Mouse (Mus musculus) Muller cell, postnatal 12 days (primary cell): ENCODE data around the gene Tsen34.

ENCODE experiments used
- DNase-seq: peaks from one replicate; pipeline ENCODE4 v3.0.0-alpha.2; 2015; ENCODE audit errors: inconsistent ontology term

The Tsen34 gene

DNA sequence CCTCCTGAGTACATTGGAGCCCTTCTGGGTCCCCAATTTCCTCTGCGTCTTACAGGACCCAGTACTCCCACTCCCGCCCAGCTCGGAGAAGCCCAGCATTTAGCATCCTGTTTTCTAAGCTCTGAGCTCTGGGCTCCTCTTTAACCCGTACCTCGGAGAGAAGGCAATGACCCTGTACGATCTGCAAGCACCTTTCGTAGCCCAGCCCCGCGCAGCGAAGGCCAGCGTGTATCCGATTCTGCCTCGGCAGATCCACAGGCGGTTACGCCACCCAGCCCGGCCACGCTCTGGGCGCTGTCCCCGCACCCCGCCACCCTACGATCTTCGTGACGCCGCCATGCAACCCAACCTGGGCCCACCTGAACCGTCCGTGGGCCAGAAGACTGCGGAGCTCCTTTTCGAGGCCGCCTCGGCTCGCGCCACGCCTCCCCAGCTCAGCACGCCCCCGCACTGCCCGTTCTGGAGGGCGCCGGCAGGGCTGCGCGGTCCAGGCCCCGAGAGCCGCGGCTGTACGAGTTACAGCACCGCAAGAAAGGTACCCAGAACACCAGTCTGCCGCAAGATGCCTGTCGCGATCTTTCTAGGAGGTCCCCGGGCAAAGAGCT lies at the start of gene Tsen34:
Gene Tsen34, plus strand, starts transcription at position 482 of the 605 bp plus-strand sequence.
- DNase-seq, result no peak

DNA sequence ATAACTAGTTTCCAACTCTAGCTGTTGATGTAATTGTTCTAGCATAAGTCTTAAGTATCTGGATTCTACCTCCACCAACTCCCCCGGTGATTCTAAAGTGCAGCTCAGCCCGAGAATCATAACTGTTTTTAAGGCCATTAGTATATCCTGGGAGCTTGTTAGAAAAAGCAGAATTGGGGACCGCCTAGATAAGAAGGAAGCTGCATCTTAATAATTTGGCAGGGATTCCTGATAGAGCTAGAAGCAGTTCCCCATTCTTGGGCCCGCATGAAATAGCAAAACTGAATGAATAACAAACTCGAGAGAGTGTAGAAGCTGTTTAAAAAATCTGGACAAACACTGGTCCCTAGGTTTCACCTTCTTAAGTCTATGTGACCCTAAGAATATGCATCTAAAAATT lies 49.3 kb upstream of the Tsen34 start:
- no peak for DNase-seq

DNA sequence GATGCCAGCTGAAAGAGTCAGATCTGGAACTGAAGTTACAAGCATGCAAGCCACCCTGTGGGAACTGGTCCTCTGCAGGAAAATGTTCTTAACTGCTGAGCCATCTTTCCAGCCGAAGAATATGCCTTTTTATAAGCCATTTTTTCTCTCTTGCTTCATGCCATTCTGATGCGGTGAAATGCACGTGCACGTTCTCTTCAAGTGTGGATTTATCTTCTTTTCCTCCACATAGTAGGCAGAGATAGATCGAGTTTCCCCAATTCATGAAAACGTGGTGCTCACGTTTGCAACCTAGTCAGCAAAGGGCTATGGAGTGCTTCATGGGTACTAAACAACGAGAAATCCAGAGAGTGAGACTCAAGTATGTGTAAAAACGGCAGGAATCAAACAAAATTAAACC lies 48.8 kb upstream of the Tsen34 start:
- DNase-seq, result peak; percentile 17

DNA sequence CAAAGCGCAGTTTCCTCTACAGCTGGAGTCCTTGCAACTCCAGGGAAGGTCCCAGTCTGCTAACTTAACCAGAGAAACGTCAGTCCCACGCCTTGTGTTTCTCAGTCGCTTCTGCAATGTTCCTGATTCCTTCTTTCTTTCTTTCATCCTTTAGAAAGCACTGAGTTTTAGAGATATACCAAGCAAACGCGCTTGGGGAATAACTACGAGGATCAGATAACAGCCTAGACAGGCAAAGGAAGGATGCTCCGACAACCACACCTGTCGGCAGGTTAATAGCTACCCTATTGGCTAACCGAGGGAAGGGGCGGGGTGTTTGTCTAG lies 48.4 kb upstream of the Tsen34 start:
- no peak for DNase-seq

DNA sequence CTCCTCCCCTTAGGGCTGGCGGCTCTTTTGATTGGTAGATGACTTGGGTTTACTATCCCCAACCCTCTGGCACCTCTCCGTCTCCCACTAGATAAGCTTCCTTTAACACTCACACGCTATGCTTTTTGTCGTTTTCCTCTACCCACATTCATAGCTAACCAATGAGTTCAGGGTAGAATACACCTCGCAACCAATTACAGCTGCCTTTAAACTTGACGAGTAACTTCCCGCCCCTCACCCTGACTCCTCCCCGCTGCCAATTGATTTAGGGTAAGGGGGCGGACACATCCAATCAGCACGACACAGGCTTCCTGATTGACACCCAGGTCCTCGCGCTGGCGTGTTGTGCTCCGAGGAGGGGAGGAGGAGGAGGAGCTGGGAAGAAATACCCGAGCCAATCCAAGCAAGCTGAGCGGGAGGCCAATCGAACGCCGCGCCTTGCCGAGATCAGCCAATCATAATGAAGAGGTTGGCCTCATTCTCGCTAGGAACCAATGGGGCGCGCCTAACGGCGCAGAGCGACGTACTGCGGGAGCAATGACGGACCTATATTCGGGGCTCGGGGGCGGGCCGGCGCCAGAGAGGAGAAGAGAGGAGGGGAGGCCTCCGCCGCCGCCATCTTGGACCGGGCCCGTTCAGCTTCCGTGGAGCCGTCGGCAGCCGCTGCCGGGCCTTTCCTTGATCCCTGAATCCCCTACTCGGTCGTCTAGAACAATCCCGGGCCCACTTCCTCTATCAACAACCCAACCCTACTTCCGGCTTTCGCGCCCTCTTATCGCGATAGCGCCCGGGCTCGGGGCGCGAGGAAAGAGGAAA lies 47.8 kb upstream of the Tsen34 start, which contains the start of gene Cnot3:
Gene Cnot3, plus strand, starts transcription at position 597 of the 816 bp plus-strand sequence.
- peak; percentile 100 for DNase-seq

DNA sequence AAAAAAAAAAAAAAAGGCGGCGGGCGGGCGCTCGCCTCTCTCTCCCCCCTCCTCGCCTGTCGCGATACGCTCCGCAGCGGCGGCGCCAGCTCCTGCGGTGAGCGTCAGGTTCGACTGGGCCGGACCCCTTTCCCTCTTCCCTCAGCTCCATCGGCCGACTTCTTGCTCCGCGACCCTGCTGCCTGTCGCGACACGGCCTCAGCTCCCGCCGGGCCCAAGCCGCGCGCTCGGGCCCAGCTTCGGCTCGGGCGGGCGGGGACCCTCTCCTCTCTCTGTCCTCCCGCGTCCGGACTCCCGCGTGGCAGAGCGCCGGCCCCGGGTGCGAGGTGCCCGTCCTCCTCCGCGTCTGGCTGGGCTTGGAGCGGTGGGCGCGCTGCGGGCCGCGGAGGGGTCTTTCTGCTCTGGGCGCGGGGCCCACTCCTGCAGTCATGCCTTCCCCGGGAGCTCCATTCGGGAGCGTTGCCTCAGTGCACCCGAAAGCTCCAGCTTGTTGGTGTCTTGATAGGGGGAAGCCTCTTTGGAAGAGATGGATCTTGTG lies 47.1 kb upstream of the Tsen34 start:
- no peak for DNase-seq

DNA sequence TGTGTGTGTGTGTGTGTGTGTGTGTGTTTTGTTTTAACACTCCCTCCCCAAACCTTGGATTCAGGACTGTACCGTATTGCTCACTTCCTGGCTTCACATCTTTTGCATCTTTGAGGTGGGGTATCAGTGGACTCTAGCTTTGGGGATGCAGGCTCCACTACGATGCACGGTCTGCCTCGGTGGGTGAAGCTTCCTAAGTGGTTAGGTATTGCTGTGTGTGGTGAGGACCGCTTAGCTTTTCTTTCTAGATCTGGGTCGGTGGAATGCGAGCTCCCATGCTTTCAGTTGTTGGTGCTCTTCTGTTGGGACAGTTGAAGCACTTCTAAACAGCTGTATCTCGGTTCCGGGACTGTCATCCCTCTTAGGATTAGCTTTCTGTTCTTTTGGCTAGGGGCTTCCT lies 46.5 kb upstream of the Tsen34 start:
- peak; percentile 31 for DNase-seq

DNA sequence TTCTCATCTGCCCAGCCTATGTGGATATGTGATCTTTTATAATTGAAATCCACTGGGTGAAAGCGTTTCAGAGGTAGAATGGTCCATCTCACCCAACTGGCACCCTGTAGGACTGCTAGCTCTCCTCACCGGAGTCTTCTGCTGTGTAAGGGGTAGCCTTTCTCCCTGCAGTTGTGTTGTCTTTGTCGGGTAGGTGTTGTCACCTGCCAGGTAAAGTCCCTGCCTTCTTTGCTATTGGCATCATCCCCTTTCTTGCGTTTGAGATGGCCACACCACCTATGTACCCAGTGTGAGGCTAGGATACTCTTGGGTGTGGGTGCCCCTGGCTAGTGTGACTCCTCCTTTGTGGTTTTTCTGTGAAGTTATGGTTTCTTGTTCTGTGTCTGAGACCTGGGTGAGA lies 46.0 kb upstream of the Tsen34 start:
- DNase-seq, result no peak

DNA sequence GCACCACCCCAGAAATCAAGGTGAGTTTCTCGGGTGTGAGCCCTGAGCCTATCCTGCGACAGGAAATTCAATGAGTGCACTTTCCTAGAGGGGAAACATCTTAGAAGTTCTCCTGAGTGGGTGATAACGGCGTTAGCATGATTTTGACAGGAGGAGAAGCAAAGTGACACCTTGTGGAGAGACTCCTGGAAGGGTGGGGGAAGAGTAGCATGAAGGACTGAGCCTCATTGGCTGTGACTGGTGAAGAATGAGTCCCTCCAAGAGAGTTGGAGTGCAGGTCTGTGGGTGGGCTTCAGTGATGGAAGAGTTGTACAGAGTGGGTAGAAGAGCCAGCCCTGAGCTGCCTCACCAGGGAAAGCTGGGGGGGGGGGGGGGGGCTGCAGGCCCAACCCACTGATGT lies 35.7 kb upstream of the Tsen34 start:
- no peak for DNase-seq

DNA sequence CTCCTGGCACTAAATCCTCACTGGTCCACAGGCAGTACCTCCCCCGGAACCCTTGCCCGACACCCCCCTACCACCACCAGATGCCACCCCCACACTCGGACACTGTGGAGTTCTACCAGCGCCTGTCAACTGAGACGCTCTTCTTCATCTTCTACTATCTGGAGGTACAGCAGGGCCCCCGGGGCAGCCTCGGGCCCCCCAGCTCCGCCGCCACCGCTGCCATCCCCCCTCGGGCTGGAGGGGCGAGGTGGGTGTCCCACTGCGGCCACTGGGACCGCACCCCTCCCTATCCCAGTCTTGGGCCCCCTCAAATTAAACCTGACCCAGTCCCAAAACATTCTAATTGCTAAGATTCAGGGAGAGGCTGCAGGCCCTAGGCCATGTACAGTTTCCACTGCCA lies 34.1 kb upstream of the Tsen34 start:
- DNase-seq, result no peak

DNA sequence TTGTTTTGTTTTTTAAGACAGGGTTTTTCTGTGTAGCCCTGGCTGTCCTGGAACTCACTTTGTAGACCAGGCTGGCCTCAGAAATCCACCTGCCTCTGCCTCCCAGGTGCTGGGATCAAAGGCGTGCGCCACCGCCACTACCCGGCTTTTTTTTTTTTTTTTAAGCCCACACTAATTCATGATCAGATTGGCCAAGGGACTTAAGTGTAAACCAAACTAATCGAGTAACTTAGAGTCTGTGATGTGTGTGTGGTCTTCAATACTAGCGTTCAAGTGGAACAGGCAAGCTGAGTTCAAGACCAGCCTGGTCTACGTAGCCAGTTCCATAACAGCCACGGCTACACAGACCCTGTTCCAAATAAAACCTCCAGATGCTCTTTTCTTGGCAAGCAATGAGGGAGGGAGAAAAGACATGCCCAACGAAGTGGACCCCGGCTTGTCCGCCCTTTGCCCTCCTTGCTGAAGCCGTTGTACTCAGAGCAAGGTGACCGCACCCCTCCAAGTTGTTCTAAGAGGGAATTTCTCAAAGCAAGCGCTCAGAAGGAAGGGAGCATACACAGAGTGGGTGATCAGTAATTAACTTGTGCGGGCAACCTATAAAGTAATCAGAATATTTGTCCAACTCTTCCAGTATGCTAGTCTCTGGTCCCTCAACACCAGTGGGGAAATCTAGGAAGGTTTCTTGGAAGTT lies 28.0 kb upstream of the Tsen34 start:
- DNase-seq, result no peak

DNA sequence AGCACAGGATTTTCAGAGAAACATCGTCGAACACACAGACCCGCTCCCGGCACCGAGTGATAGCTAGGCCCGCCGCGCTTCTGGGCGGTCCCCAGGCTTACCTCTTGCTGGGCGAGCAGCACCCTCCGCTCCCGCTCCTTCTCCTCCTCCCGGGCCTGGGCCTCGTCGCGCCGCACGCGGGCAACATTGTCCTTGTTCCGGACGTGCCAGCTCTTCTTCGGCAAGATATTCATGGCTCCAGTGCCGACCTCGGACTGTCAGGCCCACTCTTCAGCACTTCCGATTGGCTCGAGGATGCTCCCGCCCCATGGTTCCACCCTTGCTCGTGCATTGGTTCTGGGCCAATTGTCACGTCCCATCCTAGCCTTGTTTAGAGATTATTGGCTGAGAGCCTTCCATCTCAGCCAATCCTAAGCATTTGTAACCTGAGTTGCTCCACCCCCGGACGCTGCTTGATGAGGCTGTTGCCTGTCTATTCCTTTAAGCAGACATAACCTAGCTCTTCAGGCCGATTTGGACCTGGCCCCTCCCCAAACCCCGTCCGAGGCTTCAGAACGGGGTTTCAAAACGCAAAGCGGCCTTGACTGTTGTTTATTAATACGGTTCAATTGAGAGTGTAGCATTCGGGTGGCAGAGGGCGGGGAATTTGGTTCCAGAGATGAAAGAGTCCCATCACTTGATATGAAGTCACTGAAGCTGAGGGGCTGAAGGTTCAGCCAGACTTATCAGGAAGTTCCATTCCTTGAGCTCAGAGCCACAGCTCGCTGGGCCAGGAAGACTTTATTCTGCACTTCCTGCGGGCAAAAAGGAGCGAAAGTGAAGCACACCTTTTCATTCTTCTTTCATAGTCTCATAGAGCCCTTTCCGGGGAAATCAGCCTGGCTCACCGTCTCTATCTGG lies 27.2 kb upstream of the Tsen34 start, which contains the start of gene Leng1:
Gene Leng1, minus strand, starts transcription at position 626 of the 900 bp plus-strand sequence.
- peak; percentile 98 for DNase-seq

DNA sequence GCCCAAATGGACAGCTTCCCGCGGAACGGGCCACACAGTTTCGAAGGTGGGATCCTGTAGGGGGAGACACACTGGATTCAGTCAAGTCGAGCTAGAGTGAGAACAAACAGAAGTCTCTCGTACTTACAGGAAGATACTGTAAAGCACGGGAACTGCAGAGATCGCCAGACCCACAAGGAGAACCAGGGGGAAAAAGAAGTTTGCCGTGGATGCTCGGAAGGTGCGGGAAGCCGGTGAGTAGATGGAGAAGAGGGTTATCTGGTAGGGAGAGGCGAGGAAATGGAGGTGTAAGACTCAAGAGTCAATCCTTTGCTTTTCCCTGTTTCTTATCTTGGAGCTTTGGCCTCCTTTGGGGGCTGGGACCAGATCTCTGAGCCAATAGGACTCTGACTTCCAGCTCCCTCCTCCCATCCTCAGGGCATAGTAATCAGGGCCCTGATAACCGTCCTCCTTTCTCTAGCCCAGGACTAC lies 25.7 kb upstream of the Tsen34 start:
- DNase-seq, result no peak

DNA sequence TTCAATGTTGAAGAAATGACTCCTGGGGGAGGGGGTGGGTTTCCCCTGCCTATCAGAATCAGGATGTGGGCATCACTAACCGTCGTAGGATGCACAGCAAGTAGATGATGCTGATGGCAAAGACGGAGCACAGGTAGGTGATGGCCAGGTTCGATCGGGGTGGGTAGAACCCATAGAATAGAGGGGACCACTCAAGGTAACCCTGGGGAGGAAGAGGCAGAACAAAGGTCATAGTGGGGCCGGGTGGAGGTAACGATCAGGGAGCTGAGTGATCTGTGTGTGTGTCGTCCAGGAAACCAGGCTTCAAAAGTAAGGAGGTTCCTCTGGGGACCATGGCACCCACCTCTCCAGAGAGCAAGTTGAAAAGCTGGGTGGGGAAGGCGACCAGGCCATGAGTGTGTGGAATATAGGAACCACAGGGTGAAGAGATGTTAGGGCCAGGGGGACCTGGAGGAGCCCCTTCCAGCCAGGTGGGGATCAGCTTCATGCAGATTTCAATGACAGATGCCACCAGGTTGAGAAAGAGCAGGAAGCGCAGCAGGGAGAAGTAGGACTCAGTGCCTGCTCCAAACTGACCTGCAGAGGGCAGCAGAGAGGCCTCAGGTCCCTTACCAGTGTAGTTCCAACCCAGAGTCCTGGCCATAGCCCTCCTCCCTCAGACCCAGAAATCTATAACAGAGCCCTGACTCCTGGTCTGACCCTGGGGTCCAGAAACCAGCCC lies 18.0 kb upstream of the Tsen34 start:
- DNase-seq, result peak; percentile 36

DNA sequence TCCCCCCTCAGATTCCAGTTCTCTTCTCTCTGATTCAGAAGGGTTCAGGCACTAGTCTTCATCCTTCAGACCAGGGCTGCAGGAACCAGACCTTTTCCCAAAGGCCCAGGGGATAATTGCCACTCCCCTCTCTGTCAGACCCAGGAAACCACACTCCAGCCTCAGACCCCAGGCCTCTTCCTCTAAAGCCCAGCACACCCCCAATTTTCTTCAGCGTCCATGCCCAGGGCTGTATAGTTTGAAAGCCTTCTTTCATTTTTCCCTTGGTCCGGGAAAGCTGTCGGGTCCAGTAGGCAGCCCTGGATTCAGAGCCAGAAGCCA lies 17.5 kb upstream of the Tsen34 start:
- no peak for DNase-seq

DNA sequence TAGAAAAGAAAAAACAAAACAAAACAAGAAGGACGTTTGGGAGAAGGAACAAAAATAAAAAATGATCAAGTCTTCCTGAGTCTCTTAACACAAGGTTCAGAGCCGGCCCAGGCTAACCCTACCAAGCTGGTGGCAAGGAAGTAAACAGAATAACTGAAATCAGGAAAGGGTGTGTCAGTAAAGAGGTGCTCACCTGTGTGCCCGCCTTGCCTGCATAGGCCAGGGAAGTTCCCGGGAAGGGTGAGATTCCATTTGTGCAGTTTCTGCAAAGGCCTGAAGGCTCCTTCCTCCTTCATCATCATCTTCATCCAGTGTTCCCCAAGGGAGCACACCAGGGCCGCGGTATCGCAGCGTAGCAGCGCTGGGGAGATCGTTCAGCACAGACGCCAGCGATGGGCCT lies 16.3 kb upstream of the Tsen34 start:
- DNase-seq, result no peak

DNA sequence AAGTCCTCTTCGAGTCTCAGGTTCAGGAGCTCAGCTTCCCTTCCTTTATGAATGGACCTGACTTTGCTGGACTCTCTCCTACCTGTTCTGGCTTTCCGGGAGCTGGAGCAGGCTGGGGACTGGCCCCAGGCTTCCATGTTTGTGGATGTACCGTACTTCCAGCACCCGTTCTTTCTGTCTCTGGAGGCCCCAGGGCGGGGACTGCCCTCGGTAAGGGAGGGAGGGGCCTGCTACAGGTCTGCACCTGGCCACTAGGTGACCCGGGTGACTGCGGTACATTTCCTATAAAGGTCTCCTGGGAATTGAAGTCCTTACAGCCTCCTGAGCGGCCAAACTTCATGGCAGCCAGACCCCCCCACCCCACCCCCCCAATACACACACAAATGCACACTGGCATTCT lies 15.3 kb upstream of the Tsen34 start, which contains the start of gene Tmc4:
Gene Tmc4, minus strand, starts transcription at position 212 of the 400 bp plus-strand sequence.
- no peak for DNase-seq

DNA sequence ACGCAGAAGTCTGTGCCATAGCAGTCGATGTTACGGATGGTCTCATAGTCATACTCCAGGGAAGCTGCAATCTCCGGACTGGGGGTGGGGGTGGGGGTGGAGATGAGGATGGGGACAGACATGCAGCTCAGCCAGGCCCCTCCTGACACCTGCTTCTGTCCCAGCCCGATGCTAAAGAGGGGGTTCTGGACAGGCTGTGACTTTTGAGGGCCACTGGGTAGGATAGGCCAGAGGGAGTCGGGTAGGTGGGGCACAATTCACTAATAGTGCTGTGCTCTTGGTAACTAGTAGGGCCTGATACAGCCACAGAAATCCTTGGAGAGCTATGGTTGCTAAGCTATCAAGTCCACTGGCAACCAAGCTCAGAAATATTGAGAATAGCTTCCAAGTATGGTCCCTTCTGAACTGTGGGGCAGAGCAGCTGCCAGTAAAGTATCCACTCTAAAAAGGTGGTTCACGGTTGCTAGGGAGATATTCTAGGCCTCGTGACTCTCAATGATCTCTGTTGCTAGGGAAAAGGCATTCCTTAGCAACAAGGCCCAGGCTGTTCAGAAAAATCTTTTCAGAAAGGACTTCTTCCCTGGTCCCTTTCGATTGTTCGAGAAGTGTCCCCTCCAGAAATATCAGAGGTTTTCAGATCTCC lies 8.6 kb upstream of the Tsen34 start:
- DNase-seq, result no peak

DNA sequence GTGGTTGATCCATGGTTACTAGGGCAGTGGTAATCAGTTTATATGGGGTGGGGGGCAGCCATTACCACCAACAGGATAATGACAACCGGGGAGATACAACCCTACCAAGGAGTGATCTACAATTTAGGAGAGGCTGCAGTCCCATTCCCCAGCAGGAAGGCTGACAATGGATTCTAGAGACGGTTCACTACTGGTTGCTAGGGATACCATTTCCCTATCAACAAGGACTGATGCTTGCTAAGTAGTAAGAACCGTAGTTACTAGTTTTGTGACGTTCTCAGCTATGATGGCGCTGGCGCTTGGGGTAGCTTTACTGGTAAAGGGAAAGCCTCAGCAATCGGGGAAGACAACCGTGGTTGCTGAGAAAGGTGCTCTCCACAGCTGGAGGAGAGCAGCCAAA lies 8.0 kb upstream of the Tsen34 start:
- DNase-seq, result no peak
